Mouse (Mus musculus): ENCODE measurements around the gene Zic1. TPM values are rescaled to one million over a fixed set of nuclear protein-coding genes. Genes with fewer than 3 reads are reported as not detected.

Gene Zic1
- polyA plus RNA-seq, 1 experiment from 2014 or later: 16.5 TPM

Other genes with a start within 250 kb of the Zic1 start
- 43.0 and 51.6 TPM in 2 replicates for gene Zic4, start 3.4 kb downstream of the Zic1 start, polyA plus RNA-seq (2015; fragmentation: Nextera tagmentation; extraction: Ambion mirVana)

Measured in neural tube, embryonic 13.5 days (tissue).